Mouse (Mus musculus) ES-CJ7 (cell line): ENCODE measurements around the gene Gadd45g.
"Not testable (repeated sequence)": the region's sequence is repeated elsewhere in the genome, so short reads cannot be mapped to it uniquely, and the experiment has no call there.

Experiments used
- DNase-seq: peaks from one replicate; pipeline ENCODE4 v3.0.0; 2011; ENCODE audit warnings: low read depth, low spot score

The Gadd45g gene

GRCm38 (mm10) chr13:51834024-51834423, 12.5 kb upstream of the Gadd45g start:
- peak; percentile 60 for DNase-seq

- no peak for DNase-seq
Measured at GRCm38 (mm10) chr13:51834520-51834919, 12.0 kb upstream of the Gadd45g start.

DNA sequence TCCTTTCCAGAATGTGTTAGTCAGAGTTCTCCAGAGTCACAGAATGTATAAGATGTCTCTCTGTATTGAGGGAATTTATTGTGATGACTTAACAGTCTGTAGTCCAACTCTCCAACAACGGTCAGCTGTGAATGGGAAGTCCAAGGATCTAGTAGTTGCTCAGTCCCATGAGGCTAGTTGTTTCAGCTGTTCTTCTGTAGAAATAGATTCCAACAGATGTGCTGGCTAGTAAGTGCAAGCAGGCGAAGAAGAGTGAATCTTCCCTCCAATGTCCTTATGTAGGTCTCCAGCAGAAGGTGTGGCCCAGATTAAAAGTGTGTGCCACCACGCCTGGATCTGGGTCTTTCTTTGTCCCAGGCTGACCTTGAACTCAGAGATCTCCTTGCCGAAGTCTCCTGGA, 11.3 kb upstream of the Gadd45g start:
- not testable (repeated sequence) for DNase-seq

DNA sequence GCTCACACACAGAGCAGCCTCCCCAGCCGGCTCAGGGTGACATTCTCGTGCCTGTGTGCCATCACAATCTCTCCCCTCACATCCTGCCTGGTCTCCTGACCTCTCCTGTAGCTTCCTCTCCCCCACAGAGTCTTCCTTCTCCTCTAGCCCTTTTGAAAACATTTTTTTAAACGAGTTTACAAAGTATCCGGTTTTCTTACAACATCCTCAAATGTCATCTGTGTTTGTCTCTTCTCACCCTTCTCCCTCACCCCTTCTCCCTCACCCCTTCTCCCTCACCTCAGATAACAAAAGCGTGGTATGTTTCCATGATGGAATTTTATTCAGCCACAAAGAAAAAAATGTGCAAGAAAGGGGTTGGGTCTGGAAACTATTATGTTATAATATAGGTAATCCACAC, 9.1 kb upstream of the Gadd45g start:
- no peak for DNase-seq

DNA sequence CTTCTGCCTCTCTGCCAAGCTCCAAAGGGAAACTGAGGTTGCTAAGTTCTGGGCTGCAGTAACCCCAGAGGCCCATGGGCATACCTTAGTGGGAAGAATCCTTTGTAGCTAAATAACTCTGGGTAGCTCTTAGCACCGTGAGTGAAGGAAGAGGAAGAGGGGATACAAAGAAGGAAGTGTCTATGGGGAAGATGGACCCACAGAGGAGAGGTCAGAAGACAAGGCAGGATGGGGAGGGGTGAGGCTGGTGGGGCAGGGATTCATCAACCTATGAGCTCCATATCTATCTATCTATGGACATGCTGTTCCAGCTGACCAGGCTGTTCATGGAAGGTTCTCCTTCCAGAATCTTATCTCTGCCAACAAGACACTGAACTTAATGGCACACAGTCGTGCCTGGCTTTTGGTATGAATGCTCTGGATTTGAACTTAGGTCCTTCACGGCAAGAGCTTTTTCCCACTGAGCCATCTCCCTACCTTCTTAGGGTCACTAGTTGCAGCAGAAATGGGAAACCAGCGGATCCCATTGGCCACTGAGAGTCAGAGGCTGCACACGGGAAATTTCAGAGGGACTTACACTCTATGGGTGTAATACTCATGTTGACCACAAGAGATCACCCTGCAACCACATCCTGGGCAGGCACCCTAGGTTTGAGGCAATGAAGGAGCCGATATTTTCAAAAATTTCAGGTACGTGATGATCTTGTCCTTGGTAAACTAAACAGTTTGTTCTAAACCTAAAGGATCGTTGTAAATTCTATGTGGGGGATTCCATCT, 7.0 kb upstream of the Gadd45g start:
- DNase-seq: peak; percentile 59

- DNase-seq: no peak
Measured at GRCm38 (mm10) chr13:51840702-51841101, 5.8 kb upstream of the Gadd45g start.

DNA sequence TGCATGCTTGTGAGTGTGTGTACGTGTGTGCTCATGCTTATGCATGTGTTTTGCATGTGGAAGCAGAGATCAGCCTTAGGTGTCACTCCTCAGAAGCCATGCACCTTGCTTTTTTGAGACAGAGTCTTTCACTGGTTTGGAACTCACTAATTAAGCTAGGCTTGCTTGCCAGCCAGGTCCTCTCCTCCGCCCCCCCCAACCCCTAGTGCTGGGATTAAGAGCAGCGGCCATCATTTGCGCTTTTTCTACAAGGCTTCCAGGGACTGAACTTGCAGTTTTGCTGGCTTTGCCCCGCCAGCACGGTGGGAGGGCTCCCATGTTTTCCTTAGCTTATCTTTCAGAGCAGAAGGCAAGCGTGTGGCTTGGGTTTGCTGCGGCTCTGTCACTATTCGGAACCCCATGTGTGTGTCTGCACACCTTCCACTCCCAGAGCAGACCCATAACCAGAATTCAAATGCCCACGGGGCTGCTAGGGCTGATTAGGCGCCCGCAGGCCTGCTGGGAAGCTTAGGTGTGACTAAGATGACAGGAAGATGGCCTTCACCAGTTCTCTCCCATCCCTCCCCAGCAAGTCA, 4.8 kb upstream of the Gadd45g start:
- DNase-seq: no peak

GRCm38 (mm10) chr13:51842191-51842590, 4.3 kb upstream of the Gadd45g start:
- no peak for DNase-seq

DNA sequence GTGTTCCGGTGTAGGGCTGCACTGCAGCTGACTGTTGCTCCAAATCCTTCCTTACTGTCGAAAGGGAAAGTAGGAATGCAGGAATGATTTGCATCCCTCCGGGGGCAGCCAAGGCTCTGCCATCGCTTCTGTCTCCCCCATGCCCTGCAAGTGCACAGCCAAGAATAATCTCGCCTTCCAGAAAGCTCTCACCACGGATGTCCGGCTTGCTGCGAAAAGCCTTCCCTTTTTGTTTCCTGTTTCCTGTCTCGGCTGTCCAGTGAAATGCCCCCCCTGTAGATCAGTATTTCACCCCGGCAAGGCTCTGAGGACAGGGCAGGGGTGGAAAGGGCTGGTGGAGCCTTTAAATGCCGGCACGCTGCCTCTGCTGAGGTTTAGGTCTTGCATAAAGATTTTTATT, 3.7 kb upstream of the Gadd45g start:
- DNase-seq: no peak

DNA sequence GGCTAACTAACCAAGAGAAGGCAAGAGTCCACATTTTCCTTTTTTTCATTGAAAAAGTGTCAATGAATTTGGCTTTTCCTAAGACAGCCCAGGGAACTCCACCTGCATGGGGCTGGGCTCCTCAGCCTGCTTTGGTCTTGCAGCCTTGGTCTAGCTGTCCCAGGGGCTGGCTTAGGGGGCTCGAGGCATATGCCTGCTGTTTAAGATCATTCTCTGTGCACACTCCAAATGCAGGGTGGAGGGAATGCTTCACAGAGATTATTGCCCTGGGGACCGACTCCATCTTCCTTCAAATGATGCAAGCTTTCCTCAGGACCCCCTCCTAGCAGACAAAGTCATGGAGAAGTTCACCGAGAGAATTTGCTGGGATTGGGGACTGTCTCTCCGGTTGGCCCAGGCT, 3.2 kb upstream of the Gadd45g start:
- no peak for DNase-seq

DNA sequence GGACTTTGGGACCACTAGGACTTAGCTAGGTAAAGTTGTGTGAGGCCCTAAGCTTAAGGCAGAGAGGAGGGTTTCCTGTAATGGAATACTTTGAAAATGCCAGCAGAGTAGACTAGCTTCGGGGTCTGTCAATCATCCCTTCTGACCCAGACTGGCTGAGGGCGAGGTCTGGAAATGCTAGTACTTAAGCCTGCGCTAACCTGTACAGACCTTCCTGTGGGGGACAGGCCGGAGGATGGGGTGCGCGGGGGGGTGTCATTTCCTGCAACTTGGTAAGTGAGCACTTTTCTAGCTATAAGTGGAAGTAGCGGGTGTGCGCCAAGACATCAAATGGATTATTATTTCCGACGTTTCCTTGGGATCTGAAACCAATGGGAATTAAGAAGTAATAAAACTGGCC, 2.4 kb upstream of the Gadd45g start:
- no peak for DNase-seq

- peak; percentile 50 for DNase-seq
Measured at GRCm38 (mm10) chr13:51844661-51845060, 1.8 kb upstream of the Gadd45g start.

DNA sequence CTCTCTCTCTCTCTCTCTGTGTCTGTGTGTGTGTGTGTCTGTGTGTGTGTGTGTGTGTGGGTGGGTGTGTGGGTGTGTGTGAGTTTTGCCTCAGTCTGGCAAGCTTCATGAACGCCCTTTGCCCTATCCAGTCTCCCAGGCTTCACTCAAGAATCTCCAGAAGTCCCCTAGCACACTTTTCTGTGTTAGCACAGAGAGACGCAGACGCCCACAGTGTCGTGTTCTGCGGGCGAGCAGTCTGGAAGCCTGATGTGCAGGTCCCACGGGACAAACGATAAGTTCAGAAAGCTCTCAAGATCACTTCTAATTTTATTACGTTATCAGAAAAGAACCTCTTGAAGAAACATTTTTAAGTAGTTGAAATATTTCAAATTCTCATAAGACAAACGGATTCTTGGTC, 1.4 kb upstream of the Gadd45g start:
- DNase-seq: no peak

- DNase-seq: peak; percentile 96
Measured at GRCm38 (mm10) chr13:51845591-51846191, 787 bp upstream of the Gadd45g start.

GRCm38 (mm10) chr13:51846868-51847793, 653 bp downstream of the Gadd45g start:
- DNase-seq: peak; percentile 38

- DNase-seq: peak; percentile 42
Measured at GRCm38 (mm10) chr13:51847979-51848480, 1.6 kb downstream of the Gadd45g start.

GRCm38 (mm10) chr13:51848481-51849240, 2.2 kb downstream of the Gadd45g start:
- peak; percentile 58 for DNase-seq

DNA sequence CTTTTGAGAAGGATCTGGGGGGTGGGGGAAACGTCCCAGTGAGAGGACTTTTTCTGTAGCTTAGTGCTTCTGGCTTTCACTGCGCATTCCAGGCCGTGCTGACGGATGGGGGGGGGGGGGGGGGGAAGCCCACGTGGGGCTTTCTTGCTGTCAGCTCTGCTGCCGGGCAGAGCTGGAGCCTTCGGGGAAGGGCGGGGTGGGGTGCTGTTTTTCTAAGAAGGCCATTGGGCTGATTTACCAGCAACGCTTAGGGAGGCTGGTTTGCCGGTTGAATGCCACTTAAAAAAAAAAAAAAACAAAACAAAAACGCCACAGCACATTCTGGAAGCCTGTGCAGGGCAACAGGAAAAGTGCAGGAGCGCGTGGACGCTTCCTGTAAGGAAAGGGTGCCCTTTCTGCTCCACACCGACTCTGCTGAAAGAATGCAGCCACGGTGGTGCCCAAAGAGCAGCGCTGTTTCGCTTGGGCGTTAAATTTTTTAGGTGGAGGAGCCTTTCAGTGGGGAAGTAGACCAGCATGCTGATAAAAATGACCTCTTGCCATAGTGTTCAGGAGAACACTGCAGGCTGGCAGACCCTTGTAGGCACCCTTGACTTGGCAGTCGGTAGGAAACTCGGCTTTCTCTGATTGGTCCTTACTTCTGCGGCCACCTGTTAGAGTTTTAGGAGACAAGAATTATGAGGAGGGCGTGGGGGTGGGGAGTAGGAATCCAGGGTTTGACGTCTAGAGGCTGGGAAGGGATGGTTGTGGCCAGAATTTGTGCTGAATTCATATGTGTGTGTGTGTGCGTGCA, 3.0 kb downstream of the Gadd45g start:
- peak; percentile 43 for DNase-seq

GRCm38 (mm10) chr13:51850565-51850964, 4.1 kb downstream of the Gadd45g start:
- DNase-seq: no peak

DNA sequence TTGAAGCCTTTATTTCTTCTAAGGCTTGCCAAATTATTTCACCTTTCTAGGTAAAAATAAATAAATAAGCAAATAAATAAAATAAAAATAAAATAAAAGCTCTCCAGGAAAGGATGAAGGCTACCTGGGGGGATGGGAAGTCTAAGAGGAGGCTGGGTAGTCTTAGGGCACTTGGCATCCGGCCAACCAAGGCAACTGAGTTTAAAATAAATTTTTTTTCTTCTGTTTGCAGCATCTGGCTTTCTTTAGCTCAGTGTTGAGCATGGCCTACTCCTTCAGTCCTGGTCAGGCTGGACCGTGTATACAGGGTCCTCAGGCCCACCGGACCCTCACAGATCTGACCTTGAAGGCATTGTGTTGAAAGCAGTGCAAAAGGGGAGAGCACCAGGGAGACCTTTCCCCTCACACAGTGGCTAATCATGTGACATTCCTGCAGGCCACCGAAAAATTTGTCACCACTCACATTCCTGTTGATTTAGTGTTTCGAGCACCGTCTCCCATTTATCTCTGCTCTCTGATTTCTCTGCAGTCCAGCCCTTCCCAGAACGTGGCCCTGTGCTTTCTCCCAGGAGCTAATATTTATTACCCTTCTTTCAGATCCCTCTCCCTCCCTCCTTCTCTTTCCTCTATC, 6.2 kb downstream of the Gadd45g start:
- DNase-seq: no peak
